Mouse (Mus musculus): ENCODE measurements around the gene Mef2a.

- no peak for TF ChIP-seq TBP (IDR thresholded peaks at IDR 0.05; ENCODE audit: low read depth, low read length)
- TF ChIP-seq EP300 (IDR thresholded peaks at IDR 0.05; ENCODE audit: low read depth in 1 of 2, low read length in 2 of 2): no peak
- TF ChIP-seq POLR2A (IDR thresholded peaks at IDR 0.05; ENCODE audit: control insufficient read depth in 1 of 2, insufficient read depth in 1 of 2, low read depth in 1 of 2, low read length in 2 of 2, poor library complexity in 1 of 2): no peak
- TF ChIP-seq CTCF (IDR thresholded peaks at IDR 0.05 in 2 of 3, conservative IDR thresholded peaks at IDR 0.05 in 1 of 3; ENCODE audit: control insufficient read depth in 1 of 3, insufficient read depth in 1 of 3, low read depth in 2 of 3, low read length in 3 of 3, poor library complexity in 1 of 3, severe bottlenecking in 1 of 3): no peak
- no peak for TF ChIP-seq KAT2A (conservative IDR thresholded peaks at IDR 0.05; ENCODE audit: low read depth, low read length)
Measured at GRCm38 (mm10) chr7:67368394-67368793, 4.3 kb downstream of the Mef2a start.

Data from MEL (cell line).